Mouse (Mus musculus) right cerebral cortex, adult 18-20 months (tissue): ENCODE data around the gene Fras1.

Source experiments
- DNase-seq: peaks from one replicate; pipeline ENCODE4 v3.0.0; 2022; ENCODE audit warnings: mixed read lengths

Gene Fras1

GRCm38 (mm10) chr5:96492497-96492896 lies 118.7 kb downstream of the Fras1 start:
- no peak for DNase-seq

DNA sequence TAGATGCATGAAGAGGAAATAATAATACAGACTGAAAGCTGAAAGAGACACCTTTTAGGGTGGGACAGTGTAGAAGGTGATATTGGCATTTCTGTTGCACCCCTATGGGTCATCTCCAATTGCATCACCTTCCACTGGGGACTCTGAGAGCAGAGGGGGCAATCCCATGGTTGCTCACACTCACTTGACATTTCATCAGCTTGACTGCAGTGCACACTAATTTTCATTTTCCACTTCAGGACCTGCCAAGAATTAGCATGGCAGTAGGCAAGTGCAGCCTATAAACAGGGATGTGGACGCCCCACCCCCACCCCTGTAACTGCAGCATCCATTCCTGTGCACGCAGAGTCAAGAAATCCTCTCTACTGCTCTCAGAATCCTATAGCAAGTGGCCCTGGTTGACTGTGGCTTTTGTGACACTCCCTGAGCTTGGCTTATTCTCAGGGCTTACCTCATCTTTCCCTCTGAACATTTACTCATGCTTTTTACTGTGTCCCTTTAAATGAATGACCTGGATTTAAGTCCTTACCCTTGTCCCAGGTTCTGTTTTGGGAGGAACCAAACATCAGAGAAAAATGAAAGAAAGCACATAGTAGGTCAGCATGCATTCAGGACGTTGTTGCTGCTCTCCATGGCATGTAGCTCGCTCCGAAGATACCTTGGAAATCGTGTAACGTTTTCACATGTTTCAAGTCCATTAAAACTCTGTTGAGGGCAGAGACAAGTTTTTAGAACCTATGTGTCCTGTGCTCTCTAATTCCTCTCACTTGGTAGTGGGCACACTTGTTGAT lies 120.9 kb downstream of the Fras1 start:
- DNase-seq: no peak

DNA sequence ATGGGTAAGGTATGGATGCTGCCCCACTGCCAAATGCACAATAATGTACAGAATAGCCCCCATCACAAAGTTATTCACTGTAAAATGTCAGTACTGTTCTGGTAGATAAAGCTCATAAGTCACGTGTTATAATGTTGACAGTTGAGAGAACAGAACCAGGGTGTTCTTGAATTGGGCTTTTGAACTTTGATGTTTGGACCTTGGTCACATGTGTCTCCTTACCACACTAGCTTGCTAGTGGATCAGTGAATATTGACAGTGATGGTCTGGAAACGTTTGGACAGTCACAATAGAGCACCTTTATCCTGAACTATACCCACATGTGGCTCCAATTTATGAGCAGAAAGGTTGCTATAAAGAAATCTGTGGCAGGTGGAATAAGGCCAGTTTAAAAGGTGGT lies 124.3 kb downstream of the Fras1 start:
- DNase-seq: no peak

DNA sequence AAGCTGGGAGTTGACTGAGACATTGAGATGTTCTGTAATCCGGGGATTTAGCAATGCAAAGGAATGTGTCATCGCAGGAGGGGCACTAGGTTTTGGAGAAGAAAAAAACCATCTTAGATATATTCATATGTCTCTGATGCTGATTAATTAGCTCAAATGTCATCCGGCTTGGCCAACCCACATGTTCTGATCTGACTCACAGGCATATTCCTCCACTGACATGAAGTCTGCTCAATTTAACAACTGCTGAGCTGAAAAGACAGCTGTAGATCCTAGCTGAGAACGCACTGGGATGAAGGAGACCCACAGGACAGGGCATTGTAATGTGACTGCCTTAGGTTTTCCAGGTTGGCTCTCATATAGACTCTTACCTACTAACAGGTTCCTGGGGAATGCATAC lies 128.0 kb downstream of the Fras1 start:
- peak; percentile 17 for DNase-seq

- no peak for DNase-seq
Observed at GRCm38 (mm10) chr5:96502400-96502799, 128.6 kb downstream of the Fras1 start.

DNA sequence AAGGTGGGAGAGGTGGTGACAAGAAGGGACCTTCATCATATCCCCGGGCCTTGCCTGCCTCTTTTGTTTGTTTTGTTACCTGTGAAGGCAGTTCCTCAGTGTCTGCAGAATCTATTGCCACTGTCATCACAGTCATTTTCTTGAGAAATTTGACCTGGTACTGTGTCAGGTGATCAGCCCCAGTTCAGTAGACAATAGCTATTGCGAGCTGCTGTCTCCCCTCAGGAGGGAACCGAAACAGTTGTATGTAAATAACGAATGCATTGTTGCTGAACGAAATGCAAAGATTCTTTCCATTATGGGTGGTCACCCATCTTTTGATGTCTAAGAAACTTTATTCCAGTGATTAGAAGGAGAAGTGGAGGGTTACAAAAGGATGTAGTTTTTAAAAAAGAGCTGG lies 137.2 kb downstream of the Fras1 start:
- DNase-seq: no peak

- DNase-seq: no peak
Observed at GRCm38 (mm10) chr5:96513327-96513726, 139.6 kb downstream of the Fras1 start.

DNA sequence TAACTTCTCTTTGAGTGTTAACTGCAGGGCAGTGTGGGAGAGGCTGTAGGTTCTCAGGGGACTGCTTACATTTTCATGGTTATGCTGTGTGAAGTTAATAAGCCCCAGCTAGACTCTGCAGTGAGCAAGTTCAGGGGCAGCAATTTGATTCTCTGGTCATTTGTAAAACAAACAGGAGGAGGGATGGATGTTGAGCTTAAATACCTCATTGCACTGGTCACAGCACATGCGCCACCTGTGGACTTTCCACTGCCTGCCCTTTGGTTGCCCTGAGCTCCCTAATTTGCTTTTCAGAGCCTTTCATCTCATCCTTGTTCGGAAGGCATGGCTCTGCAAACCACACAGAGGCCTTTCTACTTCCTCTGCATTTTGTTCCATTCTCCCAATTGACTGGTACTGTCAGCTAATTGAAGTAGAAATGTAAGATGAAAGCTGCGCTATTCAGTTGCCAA lies 142.1 kb downstream of the Fras1 start:
- DNase-seq: no peak

DNA sequence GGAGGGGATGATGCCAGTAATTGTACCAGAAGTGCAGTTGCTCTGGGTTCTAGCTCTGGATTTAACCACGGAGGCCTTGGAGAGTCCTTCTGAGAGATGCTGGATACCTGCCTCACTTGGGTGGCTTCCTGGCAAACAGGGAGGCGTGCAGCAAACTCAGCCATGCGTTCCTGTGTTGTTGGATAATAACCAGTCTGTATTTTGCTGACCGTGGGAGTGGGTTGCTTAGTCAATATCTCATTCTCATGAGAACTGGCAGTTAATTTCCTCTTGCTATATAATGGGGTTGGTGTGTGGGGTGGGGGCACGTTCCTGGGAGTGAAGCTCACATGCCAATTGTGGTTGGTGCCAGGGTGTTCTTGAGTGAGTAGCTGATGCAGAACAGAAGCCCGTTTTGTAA lies 142.6 kb downstream of the Fras1 start:
- peak; percentile 4 for DNase-seq

- DNase-seq: no peak
Observed at GRCm38 (mm10) chr5:96521541-96521940, 147.8 kb downstream of the Fras1 start.

GRCm38 (mm10) chr5:96522909-96523409 lies 149.2 kb downstream of the Fras1 start:
- no peak for DNase-seq

- no peak for DNase-seq
Observed at GRCm38 (mm10) chr5:96528296-96528695, 154.5 kb downstream of the Fras1 start.

DNA sequence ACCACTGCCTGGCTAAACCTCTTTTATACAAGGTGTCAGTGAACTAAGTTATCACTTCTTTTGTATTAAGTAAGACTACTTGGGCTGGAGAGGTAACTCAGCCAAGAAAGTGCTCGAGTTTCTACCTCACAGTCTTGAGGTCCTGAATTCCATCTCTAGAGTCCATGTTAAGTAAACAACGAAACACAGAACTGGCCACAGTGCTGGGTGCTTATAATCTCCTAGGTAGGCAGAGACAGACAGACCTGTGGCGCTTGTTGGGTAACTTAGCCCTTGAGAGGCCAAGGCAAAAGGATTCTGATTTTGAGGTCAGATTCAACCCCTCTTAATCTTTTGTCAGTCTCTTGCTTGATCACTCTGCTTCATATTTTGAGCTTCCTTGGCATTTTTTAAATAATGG lies 156.8 kb downstream of the Fras1 start:
- no peak for DNase-seq

GRCm38 (mm10) chr5:96531962-96532361 lies 158.2 kb downstream of the Fras1 start:
- DNase-seq: no peak

GRCm38 (mm10) chr5:96536527-96536926 lies 162.8 kb downstream of the Fras1 start:
- DNase-seq: no peak

DNA sequence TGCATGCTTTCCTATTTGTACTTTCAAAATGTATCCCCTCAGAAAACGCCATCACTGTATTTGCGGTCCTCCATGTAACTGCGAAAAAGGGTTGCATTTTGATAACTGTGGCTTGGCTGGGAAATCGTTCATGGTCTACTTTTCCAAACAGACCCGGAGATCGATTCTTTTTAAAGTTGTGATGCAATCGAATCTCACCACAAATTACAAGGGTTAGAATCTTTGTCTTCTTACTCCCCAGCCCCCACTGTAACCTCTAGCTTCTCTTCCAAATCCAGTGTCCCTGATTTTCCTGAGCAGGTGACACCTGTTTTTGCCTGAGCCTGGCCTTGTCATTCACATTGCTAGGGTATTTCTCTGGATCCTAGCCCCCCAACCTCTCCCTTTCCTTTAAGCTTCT lies 163.2 kb downstream of the Fras1 start:
- DNase-seq: no peak

DNA sequence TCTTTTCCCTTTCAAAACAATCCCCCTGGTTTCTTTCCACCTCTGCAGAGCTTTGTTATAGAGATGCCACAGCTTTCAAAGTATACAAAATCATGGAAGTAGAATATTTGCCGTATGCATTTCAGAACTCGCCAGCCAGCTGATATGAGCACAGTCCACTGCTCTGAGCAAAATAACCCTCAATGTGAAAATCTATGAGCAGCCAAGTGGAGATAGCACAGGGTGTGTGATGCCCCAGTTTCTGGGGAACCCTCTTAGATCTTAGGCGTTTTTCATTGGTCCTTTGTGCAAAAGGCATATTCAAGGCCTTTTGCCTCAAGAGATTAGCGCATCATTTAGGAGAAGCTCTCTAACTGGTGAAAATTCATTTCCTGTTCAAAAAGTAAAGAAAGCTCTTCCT lies 170.4 kb downstream of the Fras1 start:
- no peak for DNase-seq

- no peak for DNase-seq
Observed at GRCm38 (mm10) chr5:96545994-96546393, 172.2 kb downstream of the Fras1 start.

DNA sequence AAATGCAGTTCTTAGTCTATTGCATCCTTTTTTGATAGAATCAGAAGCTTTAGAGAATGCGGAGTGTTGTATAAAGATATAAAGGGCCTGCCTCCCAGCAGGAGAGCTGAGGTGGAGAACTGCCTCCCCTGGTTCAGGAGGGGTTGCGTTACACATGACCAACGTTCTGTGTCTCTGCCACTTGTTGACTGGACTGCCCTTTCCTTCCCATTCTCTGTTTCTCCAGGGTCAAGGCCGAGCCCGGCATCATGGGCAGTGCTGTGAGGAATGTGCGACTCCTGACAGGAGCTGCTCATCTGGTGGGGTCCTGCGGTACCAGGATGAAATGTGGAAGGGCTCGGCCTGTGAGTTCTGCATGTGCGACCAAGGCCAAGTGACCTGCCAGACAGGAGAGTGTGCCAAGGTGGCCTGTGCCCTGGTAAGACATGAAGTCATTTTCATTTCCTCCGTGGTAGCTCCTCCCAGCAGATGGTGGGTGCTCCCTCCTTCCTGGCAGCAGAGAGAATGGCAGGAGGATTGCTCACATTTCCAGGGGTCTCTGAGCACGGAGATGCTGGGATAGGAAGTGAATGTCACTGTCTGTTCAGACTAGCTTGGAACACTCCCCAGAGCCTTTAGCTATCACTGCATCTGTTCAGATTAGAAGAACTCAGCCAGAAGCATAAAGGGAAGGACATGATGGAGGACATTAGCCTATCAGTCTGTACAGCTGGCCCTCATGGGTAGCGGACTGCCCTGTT lies 181.4 kb downstream of the Fras1 start:
- no peak for DNase-seq

- DNase-seq: no peak
Observed at GRCm38 (mm10) chr5:96558049-96558804, 184.5 kb downstream of the Fras1 start.

DNA sequence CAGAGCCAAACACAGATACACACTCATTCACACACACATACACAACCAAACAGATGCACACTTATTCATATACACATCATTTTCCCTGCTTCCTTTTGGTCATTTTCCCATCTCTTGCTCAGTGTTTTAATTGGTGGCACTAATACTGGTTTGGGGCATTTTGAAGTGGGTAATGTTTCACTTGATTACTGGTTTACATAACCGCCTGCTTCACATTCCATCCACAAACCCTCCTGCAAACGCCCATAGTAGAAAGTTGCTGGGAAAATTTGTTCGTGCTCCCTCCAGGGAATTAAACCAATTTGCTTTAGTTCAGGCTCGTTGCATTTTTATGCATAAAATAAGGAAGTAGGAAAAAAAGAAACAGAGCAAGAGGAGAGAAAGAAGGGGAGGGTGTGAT lies 200.8 kb downstream of the Fras1 start:
- no peak for DNase-seq

DNA sequence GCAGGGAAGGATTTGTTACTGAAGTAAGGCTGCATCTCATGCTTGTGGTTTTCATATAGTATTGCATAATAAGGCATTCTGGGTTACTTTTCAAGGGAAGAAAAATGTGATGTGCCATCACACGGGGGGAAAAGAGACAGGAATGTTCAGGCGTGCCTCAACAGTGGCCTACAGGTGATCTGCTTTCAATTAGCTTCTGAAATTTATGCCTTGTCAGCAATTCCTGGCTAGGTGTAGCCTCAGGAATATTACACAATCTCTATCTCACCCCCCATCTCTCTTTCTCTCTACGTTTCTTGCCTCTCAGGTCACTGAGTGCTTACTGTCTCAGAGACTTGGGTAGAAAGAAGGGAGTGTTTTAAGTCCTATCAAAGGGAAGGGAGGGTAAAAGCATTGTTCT lies 204.9 kb downstream of the Fras1 start:
- DNase-seq: no peak

DNA sequence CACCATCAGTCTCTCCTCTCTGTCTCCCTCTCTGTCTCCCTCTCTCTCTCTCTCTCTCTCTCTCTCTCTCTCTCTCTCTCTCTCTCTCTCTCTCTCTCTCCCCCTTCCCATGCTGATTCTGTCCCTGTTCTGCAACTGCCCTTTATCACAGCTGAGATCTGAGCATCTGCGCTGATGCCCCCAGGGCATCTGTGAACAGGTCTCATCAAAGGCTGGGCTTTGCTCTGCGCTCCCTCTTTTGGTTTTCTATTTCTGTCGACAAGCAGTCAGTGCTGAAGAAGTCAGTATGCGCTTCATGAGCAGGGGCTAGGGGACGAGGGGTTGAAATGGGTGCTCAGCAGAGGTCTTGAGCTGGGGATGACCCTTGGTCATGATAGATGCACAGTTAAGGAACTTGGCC lies 206.2 kb downstream of the Fras1 start:
- DNase-seq: no peak
